Mouse (Mus musculus) ES-E14 (cell line): ENCODE results near the gene Hoxd12.

Experiments
- CHD2 ChIP-seq: IDR thresholded peaks from 2 replicates; pipeline ENCODE4 v1.6.1; 2014; ENCODE audit warnings: mild to moderate bottlenecking, low read depth, low read length, inconsistent platforms
- HCFC1 ChIP-seq: IDR thresholded peaks from 2 replicates; pipeline ENCODE4 v1.6.1; 2012; ENCODE audit warnings: low read length, inconsistent platforms, borderline replicate concordance; ENCODE audit not compliant: insufficient read depth
- MAFK ChIP-seq: IDR thresholded peaks from 2 replicates; pipeline ENCODE4 v1.6.1; 2014; ENCODE audit warnings: mild to moderate bottlenecking, low read depth, low read length, inconsistent platforms; ENCODE audit not compliant: insufficient read depth
- ZC3H11A ChIP-seq: IDR thresholded peaks from 2 replicates; pipeline ENCODE4 v1.6.1; 2012; ENCODE audit warnings: low read depth, mild to moderate bottlenecking, inconsistent platforms, low read length, borderline replicate concordance

DNA sequence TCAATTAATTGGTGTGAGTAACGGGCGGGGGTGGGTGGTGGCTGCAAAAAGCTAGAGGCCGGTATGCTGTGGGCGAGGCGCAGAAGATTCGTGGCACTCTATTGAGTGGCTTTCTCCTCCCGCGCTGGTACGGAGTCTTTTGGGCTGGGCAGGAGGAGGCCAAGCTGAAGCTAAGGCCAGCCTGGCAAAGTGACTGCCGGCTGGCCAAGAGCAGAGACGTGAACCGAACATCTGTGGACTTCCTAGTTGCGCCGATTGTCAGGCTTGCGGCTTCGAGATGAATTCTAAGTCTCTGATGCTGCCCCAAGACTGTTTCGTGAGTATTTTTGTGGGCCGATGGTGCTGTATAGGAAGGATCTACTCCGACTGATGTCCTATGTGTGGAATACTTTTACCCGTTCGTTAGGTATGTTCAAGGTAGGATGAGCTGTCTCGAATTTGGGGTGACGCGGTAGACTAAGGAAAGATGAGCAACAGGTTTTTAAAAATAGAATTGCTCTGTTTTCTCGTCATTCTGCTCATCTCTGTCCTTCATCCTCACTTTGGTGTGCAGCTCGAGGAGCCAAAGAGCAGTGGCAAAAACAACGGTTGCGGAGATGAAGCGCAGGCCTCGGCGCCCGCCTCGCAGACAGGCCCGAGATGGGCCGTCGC, 7.5 kb upstream of the Hoxd12 start:
- TF ChIP-seq HCFC1, result no peak
- no peak for TF ChIP-seq CHD2
- TF ChIP-seq ZC3H11A, result no peak
- no peak for TF ChIP-seq MAFK
